Mouse (Mus musculus): ENCODE data around the gene Nup88. TPM values are rescaled to one million over a fixed set of nuclear protein-coding genes. Genes with fewer than 3 reads are reported as not detected.

The Nup88 gene
- polyA plus RNA-seq, 1 experiment: 49.4 TPM

DNA sequence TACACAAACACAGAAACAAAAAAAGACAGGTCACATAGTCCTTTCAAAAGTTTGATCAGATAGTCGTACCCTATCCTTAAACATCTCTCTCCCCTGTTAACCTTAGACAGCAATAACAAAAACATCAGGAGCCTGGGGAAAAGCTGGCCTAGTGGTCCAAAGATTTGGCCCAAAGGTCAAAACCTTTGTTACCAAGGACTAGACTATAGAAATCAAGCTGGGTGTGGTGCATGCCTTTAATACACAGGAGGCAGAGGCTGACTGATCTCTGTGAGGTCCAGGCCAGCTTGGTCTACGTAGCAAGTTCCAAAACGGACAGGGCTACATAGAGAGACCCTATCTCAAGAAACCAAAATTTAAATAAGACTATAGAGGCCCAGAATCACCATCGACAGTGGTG is 15.1 kb downstream of the Nup88 start:
- DNase-seq: no peak
- no peaks in the 10 kb centered on the region for H3K4me1 ChIP-seq (replicated peaks; ENCODE audit: control insufficient read depth, insufficient read depth, low read length)
- H3K27me3 ChIP-seq (ENCODE audit: control insufficient read depth, insufficient read depth, low read length): no peaks in the 10 kb centered on the region; the same call in 1 of the 2 replicates
- no peak overlapping the region for H3K27ac ChIP-seq (ENCODE audit: control insufficient read depth, insufficient read depth, low read length)
- H3K4me3 ChIP-seq (ENCODE audit: control insufficient read depth, insufficient read depth, low read length): no peak overlapping the region
- no peak for TF ChIP-seq POLR2A (IDR thresholded peaks at IDR 0.05; ENCODE audit: control insufficient read depth, extremely low read depth, insufficient read depth, low read length, poor library complexity)
- TF ChIP-seq CTCF (IDR thresholded peaks at IDR 0.05; ENCODE audit: borderline replicate concordance, control insufficient read depth, extremely low read depth, insufficient read depth, low read length, poor library complexity): no peak
- peaks cover 91% of the 10 kb centered on the region for H3K36me3 ChIP-seq (ENCODE audit: control insufficient read depth, insufficient read depth, low read length)
- WGBS: 92% methylated on average over 4 of the region's 4 CpGs

DNA sequence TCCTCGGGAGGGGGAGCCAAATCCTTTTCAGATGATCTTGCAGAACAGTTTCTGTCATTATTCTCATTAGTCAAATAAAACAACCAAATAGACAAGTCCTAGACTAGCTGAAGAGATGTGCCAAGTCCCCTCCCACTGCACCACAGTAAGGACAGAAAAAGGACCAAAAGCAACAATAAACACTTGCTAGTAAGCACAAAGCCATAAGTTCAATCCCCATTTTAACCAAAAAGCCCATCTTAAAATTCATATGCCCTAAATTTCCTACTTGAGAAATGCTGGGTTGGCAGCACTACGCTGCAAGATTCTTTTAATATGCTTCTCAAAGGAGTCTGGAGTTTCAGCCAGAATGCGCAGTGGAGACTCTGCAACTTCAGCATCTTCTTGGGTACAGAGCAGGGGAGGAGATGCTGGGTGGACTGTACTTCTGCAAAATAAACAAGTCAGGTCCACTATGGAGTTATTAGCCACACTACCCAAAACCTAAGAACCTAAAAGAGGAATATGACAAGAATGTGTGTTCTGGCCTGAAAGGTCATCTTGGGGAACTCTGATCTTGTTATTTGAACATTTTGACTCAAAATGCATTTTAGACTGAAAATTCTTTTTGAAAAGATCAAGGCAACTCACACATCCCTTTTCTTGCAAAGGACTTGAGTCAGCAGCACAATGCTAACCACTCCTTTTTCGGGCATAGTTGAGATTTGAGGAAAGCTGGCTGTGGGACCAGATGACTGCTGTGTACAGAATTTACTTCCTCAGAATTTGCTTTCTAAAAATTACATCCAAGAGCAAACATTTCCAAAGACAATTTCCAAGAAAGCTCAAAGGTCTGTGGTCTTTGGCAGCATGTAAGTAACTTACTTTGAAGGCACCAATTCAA is 24.6 kb downstream of the Nup88 start:
- Histone ChIP-seq H3K36me3 (ENCODE audit: control insufficient read depth, insufficient read depth, low read length) (peaks cover 82% of the 10 kb centered on the region), H3K27me3 (ENCODE audit: control insufficient read depth, insufficient read depth, low read length) (no peaks in the 10 kb centered on the region), H3K27ac (ENCODE audit: control insufficient read depth, insufficient read depth, low read length) (no peak overlapping the region), H3K4me3 (ENCODE audit: control insufficient read depth, insufficient read depth, low read length) (no peak overlapping the region), H3K4me1 (replicated peaks; ENCODE audit: control insufficient read depth, insufficient read depth, low read length) (no peaks in the 10 kb centered on the region)
- WGBS: 96% methylated on average over 4 of the region's 4 CpGs
- no peak for DNase-seq
- TF ChIP-seq POLR2A (IDR thresholded peaks at IDR 0.05; ENCODE audit: control insufficient read depth, extremely low read depth, insufficient read depth, low read length, poor library complexity): no peak
- no peak for TF ChIP-seq CTCF (IDR thresholded peaks at IDR 0.05; ENCODE audit: borderline replicate concordance, control insufficient read depth, extremely low read depth, insufficient read depth, low read length, poor library complexity)

DNA sequence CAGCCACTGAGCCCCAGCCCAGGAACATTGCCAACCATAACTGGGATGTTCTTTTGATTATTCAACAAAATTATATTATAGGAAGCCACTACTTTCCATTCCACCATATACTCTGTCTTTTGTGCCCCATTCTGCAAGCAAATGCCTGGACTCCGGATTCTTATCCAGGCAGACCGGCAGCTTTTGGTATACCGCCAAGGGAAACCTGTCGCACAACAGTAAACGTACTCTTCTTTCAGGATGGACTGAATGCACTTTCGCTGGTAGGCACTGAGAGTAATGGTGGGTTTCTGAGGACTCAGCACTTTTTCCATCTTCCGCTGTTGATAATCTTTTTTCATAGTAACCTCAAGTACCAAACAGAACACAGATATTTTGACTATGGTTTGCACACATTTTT is 26.1 kb downstream of the Nup88 start:
- H3K4me3 ChIP-seq (ENCODE audit: control insufficient read depth, insufficient read depth, low read length): no peak overlapping the region
- WGBS: 95% methylated on average over 7 of the region's 7 CpGs
- no peak for DNase-seq
- no peaks in the 10 kb centered on the region for H3K27me3 ChIP-seq (ENCODE audit: control insufficient read depth, insufficient read depth, low read length)
- H3K27ac ChIP-seq (ENCODE audit: control insufficient read depth, insufficient read depth, low read length): no peak overlapping the region
- H3K36me3 ChIP-seq (ENCODE audit: control insufficient read depth, insufficient read depth, low read length): peaks cover 67% of the 10 kb centered on the region
- no peak for TF ChIP-seq POLR2A (IDR thresholded peaks at IDR 0.05; ENCODE audit: control insufficient read depth, extremely low read depth, insufficient read depth, low read length, poor library complexity)
- no peak for TF ChIP-seq CTCF (IDR thresholded peaks at IDR 0.05; ENCODE audit: borderline replicate concordance, control insufficient read depth, extremely low read depth, insufficient read depth, low read length, poor library complexity)
- H3K4me1 ChIP-seq (replicated peaks; ENCODE audit: control insufficient read depth, insufficient read depth, low read length): no peaks in the 10 kb centered on the region

DNA sequence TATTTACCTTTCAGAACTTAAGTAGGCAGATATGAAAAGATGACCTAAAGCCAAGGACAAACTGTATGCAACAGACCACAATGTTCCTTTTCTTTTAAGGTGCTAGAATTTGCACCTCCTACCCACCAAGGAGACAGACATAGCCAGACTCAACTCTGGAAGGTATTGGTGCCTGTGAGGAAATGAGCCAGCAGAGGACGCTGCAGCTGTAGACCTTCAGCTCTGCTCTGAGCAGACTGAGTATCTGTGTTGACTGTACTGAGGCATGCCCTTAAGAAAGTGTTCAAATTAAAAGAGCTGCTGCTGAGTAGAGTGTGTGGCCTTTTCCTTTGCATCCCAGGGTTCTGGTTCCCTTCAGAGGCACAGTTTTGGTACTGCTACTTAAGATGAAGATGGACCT is 27.2 kb downstream of the Nup88 start:
- Histone ChIP-seq H3K36me3 (ENCODE audit: control insufficient read depth, insufficient read depth, low read length) (peaks cover 60% of the 10 kb centered on the region), H3K4me3 (ENCODE audit: control insufficient read depth, insufficient read depth, low read length) (no peak overlapping the region), H3K27ac (ENCODE audit: control insufficient read depth, insufficient read depth, low read length) (no peak overlapping the region), H3K4me1 (replicated peaks; ENCODE audit: control insufficient read depth, insufficient read depth, low read length) (no peaks in the 10 kb centered on the region), H3K27me3 (ENCODE audit: control insufficient read depth, insufficient read depth, low read length) (no peaks in the 10 kb centered on the region)
- DNase-seq: no peak
- 97% methylated on average over 1 of the region's 1 CpGs for WGBS
- TF ChIP-seq CTCF (IDR thresholded peaks at IDR 0.05; ENCODE audit: borderline replicate concordance, control insufficient read depth, extremely low read depth, insufficient read depth, low read length, poor library complexity) (no peak), POLR2A (IDR thresholded peaks at IDR 0.05; ENCODE audit: control insufficient read depth, extremely low read depth, insufficient read depth, low read length, poor library complexity) (no peak)

DNA sequence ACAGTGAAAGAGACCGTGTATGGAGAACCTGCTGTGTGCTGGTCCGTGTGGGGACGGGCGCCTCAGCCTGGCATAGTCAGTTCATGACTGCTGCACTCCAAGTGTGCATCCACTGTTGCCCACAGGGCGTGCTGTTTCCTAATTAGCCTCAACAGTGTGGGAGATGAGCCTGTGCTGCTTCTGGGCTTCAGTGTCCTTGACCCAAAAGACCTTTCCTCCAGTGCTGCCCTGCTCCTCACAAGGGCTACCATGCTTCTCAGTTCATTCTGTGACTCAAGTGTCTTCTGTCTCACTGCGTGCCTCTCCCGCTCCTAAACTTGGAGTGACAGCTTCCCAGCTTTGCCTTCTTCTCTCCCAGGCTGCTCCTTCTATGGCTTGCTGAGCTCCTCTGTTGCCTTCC is 34.5 kb downstream of the Nup88 start:
- no peaks in the 10 kb centered on the region for H3K4me1 ChIP-seq (replicated peaks; ENCODE audit: control insufficient read depth, insufficient read depth, low read length)
- H3K4me3 ChIP-seq (ENCODE audit: control insufficient read depth, insufficient read depth, low read length): no peak overlapping the region
- no peaks in the 10 kb centered on the region for H3K27me3 ChIP-seq (ENCODE audit: control insufficient read depth, insufficient read depth, low read length)
- H3K27ac ChIP-seq (ENCODE audit: control insufficient read depth, insufficient read depth, low read length): no peak overlapping the region
- TF ChIP-seq CTCF (IDR thresholded peaks at IDR 0.05; ENCODE audit: borderline replicate concordance, control insufficient read depth, extremely low read depth, insufficient read depth, low read length, poor library complexity) (no peak), POLR2A (IDR thresholded peaks at IDR 0.05; ENCODE audit: control insufficient read depth, extremely low read depth, insufficient read depth, low read length, poor library complexity) (no peak)
- WGBS: 97% methylated on average over 7 of the region's 7 CpGs
- DNase-seq: no peak
- peaks cover 33% of the 10 kb centered on the region for H3K36me3 ChIP-seq (ENCODE audit: control insufficient read depth, insufficient read depth, low read length)

DNA sequence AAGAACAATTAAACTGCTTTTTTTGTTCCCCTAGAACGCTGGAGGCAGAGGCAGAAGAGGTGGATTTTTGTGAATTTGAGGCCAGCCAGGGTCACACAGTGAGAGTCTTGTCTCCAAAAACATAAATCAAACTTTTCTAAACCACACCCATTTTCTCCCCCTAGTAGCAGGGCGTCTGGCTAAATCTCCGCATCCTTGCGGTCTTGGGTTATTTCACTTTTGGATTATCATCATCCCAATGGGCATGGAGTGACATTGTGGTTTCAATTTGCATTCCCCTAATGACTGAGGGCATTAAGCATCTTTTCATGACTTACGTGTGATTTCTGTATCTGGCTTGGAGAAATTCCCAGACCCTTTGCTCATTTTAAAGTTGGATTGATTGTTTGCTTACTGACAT is 38.3 kb downstream of the Nup88 start:
- Histone ChIP-seq H3K27me3 (ENCODE audit: control insufficient read depth, insufficient read depth, low read length) (no peaks in the 10 kb centered on the region), H3K27ac (ENCODE audit: control insufficient read depth, insufficient read depth, low read length) (no peak overlapping the region), H3K4me3 (ENCODE audit: control insufficient read depth, insufficient read depth, low read length) (no peak overlapping the region), H3K36me3 (ENCODE audit: control insufficient read depth, insufficient read depth, low read length) (peaks cover 26% of the 10 kb centered on the region), H3K4me1 (replicated peaks; ENCODE audit: control insufficient read depth, insufficient read depth, low read length) (no peaks in the 10 kb centered on the region)
- 96% methylated on average over 5 of the region's 5 CpGs for WGBS
- DNase-seq: no peak
- TF ChIP-seq CTCF (IDR thresholded peaks at IDR 0.05; ENCODE audit: borderline replicate concordance, control insufficient read depth, extremely low read depth, insufficient read depth, low read length, poor library complexity) (no peak), POLR2A (IDR thresholded peaks at IDR 0.05; ENCODE audit: control insufficient read depth, extremely low read depth, insufficient read depth, low read length, poor library complexity) (no peak)
